Mouse (Mus musculus) spleen, postnatal 14 days (tissue): ENCODE data around the gene Thap2.

Source experiments
- DNase-seq, 2 experiments: peaks; one replicate each; pipeline ENCODE4 v3.0.0; 2021 to 2022; ENCODE audit warnings: low spot score in 2 of 2

The Thap2 gene

DNA sequence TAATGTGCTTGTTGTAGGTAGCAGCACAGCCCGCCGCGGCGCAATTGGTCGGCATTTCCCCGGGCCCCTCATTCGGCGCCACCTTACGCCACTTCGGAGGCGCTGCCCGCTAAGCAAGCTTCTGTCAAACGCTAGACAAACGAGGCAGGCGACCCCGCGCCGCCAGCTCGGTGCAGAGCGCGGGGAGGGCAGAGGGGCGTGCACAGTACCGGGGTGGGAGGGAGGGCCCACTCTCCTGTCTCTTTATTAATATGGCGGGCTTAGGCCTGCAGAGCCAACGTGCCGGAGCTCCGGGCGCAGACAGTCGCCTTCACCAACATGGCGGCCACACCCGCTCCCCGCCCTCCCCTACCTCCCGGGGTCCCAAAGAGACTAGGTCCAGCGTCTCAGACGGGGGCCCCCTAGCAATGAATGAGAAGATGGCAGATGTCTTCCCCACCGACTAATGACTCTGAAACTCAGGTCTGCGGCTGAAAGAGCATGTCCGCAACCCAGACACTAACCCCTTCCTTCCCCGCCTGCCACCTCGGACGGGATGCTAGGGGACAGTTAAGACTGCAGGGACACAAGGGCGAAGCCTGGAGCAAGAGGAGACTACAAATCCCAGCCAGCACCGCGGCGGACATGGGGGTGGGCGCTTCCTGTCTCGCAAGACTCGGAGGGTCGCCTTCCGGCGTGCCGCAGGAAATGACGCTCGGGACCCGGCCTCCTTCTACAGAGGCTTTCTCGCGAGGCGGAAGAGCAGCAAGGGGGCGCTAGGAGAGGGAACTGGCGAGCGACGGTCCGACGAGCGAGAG lies at the start of gene Thap2, which contains the start of gene Zfc3h1:
Gene Thap2 (minus strand): TSS at position 223 of the 797 bp plus-strand sequence.
Gene Zfc3h1 (plus strand): TSS at position 739 of the 797 bp plus-strand sequence.
- peak; percentile 94 to 96 for DNase-seq

DNA sequence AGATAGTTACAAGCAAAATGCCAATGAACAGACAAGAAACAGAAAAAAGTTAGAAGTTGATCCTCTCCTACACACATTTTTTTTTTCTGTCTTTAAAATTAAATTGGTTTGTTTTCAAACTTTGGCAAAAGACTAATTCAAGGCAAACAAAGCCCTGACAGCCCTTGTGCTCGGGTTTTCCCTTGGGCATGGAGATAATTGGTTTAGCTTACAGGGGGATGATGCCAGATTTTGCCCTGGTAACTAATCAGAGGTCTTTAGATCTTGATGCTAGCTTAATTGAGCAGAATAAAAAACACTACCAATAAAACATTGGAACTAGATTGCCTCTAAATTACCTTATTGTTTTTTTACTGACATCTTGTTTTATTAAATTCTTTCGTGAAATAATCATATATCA lies 41.1 kb upstream of the Thap2 start:
- no peak for DNase-seq

DNA sequence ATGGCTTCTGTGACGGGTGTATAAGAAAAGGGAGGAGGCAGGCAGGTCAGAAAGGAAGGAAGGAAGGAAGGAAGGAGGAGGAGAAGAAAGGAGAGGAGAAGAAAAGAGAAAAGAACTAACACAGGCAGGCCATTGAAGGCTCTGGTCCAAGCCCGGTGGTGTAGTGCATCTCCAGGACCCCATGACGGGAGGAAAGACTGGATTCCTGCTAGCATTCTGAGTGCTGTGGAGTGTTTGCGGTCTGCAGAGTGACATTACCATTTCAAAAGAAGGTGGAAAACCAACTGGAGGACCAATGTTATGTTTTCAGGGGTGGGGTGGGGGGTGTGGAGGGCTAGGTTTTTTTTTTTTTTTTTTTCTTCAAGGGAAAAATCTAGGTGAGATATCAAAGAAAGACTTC lies 37.7 kb upstream of the Thap2 start:
- no peak for DNase-seq

DNA sequence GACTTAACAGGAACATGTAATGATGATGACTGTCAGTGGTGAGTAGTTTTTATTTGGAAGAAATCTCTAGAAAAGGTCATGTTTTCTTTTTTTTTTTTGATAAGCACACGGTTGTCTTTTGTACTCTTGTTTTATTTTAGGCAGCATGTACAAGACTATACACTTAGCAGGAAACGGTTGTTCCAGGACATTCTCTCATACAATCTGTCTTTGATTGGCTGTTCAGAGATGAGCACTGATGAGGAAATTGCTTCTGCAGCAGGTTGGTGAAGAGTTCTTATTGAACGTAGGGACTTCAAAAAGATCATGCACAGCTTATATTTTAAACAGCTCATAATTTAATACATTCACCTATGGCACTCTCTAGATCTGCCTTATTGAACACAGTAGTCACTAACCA lies 29.8 kb upstream of the Thap2 start:
- DNase-seq, result no peak

DNA sequence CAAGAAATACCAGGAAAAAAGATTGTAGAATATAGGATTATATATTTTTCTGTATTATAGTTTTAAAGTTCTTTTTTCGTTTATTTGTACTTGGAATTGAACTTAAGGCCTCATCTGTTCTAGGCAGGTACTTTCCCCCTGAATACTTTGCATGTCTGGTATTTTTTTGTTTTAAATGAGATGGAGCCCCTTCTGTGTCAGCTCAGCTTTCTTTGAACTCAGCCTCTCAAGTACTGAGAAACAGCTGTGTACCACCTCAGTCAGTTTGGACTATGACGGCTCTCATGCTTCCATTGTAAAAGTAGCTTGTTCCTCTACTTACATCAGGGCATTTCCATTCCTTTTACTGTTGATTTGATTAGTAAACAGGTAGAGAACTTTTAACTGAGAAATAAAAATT lies 29.3 kb upstream of the Thap2 start:
- DNase-seq, result no peak

DNA sequence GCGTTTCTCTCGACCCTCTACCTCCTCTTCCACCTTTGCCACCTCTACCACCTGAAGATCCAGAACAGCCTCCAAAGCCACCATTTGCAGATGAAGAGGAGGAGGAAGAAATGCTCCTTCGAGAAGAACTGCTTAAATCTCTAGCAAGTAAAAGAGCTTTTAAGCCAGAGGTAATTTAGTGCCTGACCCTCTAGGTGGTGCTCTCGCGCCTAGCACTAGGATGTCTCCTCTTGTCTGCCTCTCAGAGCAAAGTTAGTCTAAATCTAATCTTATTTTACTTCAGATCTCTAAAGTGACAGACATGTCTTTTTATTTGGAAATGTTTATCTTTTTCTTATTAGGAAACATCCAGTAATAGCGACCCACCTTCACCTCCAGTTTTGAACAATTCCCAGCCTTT lies 22.1 kb upstream of the Thap2 start:
- peak; percentile 11 to 48 for DNase-seq

DNA sequence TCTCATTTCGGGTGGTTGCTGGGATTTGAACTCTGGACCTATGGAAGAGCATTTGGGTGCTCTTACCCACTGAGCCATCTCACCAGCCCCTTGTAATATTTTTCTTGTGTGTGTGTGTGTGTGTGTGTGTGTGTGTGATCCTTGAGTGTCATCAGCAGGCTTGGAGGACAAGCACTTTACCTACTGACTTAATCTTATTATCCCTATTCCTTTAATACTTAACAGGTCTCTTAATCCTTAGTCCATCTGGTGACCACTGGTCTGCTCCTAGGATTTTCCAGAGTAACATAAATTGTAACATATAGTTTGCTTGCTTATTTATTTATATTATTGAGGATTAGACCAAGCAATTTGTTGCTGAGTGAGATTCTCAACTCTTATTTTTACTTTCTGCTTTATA lies 7.7 kb upstream of the Thap2 start:
- no peak for DNase-seq

DNA sequence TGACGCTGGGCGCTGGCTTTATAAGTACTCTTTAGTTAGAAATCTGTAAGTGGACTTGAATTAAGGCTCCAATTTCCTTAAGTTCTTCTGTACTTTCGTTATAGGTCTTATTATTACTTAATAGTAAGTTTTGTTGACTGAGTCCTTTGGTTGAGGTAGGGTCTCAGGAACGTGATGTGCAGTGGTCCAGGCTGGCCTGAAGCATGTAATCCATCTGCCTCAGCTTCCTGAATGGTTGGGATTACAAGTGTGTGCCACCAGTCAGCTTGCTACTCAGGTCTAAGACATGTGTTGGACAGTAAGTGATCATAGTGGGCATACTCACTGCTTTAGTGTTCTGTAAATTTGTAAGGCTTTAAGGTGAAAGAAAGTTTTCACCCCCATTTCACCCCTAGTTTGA lies 6.8 kb upstream of the Thap2 start:
- DNase-seq, result no peak

DNA sequence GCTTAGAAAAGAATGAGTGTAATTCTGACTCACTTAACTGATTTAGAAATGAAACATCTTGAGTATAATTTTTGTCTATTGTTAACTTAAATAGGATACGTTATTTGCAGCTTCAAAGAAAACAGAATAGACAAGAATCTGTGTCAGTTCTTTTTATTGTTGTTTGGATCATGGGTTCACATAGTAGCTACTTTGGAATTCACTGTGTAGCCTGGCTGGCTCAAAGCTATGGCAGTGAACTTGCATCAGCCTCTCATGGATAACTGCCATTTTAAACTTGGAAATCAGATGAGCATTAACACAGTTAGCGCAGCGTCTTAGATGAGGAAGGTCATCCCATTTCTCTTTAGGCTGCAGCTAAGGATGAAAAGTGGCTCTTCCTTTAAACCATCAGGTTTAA lies 3.6 kb upstream of the Thap2 start:
- DNase-seq, result no peak

DNA sequence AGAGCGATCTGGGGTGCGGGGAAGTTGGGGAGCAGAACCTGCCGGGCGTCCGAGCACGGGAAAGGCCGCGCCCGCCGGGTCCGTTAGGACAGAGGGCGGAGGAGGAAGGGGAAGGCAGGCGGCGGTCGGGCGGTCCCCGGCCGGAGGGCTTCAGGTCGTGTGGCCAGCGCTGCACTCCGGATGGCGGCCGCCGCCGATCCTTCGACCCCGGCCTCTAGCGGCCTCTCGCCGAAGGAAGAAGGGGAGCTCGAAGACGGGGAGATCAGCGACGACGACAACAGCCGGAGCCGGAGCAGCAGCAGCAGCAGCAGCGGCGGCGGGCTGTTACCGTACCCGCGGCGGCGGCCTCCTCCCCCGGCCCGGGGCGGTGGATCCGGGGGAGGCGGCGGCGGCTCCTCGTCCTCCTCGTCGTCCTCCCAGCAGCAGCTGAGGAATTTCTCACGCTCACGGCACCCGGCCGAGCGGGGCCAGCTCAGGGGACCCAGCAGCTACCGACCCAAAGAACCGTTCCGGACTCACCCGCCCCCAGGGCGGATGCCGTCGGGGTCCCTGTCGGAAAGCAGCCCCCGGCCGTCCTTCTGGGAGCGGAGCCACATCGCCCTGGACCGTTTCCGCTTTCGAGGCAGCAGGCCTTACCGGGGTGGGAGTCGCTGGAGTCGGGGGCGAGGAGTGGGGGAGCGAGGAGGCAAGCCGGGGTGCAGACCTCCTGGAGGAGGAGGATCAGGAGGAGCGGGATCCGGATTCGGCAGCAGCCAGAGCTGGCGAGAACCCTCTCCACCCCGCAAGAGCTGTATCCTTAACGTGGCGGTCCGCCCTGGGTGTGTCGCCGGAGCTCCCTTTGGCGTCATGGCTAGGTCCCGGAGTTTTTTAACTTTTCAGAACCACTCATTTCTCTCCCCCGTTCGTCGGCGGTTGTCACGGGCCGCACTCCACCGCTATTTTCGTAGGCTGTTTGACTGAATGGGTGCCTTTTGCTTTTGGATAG lies 1.1 kb upstream of the Thap2 start:
- peak; percentile 51 to 55 for DNase-seq

DNA sequence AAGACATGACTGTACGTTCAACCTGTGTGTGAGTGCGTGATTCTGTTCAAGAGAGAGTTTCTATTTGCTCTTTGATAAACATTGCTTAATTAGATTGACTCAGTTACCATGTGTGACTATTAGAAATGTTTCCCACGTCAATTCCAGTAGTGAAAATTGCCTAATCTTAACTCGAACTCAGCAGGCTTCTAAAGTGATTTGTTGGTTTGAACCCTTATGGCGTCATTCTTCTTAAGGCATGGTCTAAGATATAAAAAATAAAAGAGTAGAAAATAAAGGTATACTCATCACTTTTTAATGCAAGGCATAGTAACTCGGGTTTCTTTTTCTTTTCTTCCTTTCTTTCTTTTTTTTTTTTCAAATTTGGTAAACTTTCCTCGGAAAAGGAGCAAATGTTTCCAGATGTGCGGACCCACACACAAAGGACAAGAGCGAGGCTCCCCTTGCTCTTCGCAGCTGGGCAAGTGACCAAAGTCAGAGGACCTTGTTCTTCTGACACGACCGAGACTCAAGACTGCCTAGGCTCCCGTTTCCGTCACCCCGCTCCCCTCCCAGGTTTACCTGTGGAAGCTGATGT lies 511 bp downstream of the Thap2 start:
- no peak for DNase-seq

DNA sequence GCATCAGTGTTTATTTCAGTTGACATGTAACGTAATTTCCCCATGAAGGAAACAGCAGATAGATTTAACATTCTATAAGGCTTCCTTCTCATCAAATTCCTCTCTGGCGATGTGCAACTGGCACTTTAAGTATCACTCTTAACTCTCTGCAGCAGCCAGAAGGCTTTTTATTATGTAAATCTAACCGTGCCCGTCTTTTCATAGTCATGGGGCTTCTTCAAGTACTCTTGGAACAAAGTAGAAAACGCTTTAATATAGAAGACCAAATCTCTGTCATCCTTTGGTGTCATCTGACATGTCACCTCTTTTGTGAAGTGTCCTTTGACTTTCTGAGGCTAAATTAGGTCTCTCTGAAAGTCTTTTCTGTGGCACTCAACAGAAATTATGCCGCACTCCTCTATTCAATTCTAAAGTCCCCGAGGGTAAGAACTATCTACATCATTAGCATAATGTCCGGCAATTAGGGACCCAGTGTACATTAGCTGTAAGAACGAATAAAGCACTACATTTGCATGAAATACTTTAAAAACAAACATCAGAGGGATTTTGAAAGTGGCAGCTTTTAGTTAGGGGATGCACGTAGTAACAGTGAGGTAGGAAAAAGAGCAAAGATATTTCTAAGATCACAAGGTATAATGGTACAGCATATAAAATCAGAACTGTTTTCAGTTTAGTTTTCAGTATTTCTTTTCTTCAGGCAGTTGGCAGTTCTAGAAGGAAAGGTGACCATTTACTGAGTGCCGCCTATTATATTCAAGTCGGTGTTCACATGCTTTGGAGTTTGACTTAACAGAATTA lies 1.2 kb downstream of the Thap2 start:
- no peak for DNase-seq

DNA sequence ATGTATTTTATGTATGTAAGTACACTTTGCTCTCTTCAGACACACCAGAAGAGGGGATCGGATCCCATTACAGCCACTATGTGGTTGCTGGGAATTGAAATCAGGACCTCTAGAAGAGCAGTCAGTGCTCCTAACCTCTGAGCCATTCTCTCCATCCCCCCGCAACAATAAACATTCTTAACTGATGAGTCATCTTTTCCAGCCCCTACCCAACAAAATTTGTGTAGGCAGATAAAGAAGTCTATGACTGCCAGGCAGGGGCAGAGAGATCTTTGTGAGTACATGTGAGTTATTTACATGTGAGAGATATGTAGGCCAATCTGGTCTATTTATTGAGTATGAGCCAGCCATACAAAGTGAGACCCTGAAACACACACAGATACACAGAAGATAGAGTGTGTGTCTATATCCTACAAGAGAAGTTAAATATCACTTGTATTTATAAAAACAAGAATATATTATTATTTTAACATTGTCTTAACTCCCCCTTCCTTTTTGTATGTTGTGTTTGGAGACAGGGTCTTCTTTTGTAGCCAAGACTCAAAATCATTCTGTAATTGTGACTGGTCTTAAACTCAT lies 2.6 kb downstream of the Thap2 start:
- DNase-seq, result no peak

DNA sequence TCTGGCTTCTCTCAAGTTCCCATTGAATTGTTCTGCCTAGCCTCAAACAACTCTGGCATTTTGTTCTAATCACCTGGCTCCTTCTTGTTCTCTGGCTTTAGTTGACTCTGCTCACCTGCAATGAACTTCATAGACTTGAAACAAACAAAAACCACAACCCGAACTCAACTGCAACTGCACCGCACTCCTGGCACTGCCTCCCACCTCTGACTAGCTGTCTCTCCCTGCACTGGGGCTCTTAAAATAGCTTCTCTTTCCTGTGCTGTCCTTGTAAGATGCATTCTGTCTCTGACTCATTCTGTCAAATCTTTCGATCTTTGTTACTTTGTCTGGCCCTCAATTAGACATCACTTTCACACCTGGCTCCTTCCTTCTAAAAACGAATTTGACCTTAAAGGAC lies 21.1 kb downstream of the Thap2 start:
- DNase-seq, result no peak

DNA sequence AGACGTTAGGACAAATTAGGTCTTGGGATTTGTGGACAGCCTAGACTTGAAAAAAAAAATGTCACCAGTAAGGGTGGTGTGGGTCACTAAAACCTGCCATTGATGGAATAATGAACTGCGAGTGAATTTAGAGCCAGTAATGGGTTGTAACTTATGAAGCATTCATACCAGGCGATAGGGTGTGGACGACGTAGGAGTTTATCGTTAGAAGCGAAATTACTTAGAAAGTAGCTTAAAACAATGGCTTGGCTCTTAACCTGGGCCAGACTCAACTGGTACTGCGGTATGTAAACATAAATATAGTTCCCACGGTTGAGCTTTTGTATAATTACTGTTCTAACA lies 21.6 kb downstream of the Thap2 start:
- DNase-seq, result no peak

DNA sequence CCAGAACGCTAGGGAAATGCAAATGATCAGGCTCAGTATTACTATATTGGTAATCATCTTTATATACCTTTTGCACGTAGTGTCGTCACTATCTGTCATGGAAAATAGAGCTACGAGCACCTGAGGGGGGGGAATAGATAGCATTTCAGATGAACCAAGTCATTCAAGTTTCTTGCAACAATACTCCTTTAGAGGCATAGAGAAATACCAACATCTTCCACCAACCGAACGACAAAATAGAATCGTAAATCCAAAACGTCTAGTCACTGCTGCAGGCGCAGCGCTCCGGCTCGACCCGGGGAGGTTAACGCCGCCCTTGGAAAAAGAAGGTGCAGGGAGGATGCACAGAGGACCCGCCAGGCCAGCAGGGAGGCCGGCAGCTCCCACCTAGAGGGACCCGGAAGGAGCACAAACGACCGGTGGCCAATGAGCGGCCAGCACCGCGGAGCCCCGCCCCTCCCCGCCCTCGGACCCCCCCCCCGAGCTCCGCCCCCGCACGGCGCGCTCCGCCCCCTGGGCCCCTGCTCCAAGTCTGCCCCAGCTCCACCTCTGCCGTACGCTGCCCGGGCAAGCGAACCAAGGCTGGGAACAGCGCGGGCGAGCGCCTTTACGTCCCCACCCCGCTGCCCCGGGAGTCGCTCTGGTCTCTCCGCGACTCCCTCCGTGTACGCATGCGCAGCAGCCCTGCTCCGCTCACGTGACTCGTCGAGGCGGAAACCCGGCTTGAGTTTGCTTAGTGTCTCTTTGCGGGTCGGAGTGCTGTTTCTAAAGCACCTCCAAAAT lies 22.2 kb downstream of the Thap2 start, which contains the start of gene Tmem19:
Gene Tmem19 (minus strand): TSS at position 662 of the 783 bp plus-strand sequence.
- DNase-seq, result peak; percentile 90 to 92

DNA sequence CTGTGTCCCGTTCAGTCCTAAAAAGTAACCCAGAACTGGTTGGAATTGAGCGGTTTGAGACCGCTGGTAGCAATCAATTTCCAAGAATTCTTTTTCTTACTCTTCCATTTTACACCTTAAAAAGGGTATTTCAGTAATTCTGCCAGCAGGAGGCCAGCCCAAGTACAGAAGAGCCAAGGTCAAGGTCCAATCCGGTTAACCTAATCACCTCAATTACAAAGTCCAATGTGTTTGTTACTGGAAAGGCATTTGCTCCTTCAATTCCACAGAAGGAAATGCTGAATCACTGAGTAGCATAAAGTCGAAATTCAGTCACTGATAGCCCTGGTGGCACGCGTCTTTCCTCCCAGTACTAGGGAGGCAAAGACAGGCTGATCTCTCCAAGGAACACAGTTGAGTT lies 25.2 kb downstream of the Thap2 start:
- DNase-seq, result no peak

DNA sequence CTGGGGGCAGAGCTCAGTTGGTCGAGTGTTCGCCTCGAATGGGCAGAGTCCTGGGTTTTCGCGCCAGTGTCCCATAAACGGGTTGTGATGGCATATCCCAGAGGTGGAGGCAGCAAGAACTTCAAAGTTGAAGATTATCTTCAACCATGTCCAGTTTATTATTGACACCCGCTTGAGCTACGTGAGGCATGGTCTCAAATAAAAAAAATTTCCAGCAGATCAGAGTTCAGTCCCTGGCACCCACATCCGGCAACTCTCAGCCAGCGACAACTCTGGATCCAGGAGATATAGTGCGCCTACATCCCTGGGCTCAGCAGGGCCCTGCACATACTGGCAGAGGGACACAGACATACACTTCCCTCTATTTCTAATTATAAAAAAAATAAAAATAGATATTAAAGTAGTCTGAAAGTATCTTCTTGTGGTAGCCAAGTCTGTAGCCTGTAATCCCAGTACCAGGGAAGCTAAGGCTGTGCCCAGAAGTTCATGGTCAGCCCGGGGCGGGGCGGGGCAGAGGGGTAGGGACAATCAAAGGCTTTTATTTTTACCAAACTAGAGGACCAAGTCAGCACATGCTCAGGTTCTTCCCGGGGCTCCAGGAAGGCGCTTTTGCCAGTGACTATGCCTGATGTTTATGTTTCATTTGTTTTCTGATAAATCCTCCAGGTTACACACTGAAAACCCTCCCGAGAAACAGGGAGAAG lies 25.9 kb downstream of the Thap2 start:
- no peak for DNase-seq

DNA sequence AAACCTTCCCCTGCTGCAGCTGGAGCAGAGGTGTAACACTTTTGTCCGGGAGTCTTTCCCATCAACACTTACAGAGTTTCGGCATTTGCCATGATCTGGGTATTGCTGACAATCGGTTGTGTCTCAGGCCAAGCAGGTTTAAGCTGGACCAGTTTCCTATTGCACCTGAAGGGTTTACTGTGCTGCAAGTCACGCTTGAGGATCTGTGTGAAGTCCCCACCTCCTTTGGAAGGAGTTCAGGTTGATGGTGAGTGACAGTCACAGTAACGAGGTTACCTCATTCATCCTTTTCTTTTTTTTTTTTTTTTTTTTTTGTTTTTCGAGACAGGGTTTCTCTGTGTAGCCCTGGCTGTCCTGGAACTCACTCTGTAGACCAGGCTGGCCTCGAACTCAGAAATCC lies 28.1 kb downstream of the Thap2 start:
- DNase-seq, result no peak

DNA sequence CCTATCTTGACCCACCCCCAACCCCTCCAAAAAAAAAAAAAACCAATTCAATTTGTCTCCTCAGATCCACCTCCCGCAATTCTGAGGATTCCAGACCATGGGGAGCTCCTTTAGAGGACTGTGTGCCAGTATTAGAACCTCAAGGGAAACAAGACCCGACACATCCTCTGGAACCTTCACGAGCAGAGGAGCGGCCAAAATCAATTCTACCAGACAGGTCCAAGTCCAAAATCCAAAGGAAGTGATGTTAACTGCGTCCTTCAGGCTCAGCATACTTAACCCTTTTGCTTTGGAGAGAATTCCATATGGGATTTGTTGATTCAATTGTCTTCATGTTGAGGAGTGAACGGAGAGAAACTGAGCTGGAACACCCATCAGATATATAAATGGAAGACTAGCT lies 29.2 kb downstream of the Thap2 start:
- DNase-seq, result no peak
